Mouse (Mus musculus): ENCODE measurements around the gene Slc48a1.
A peak's percentile ranks its signal among the peaks of the same experiment; 100 is the strongest.

Slc48a1 gene

GRCm38 (mm10) chr15:97809206-97809605 is 30.9 kb downstream of the Slc48a1 start:
- no peak for DNase-seq

- DNase-seq, result peak; percentile 81
These were observed 31.6 kb downstream of the Slc48a1 start for GRCm38 (mm10) chr15:97809942-97810341.

- no peak for DNase-seq
These were observed 32.1 kb downstream of the Slc48a1 start for GRCm38 (mm10) chr15:97810399-97810798.

GRCm38 (mm10) chr15:97811307-97811706 is 33.0 kb downstream of the Slc48a1 start:
- DNase-seq, result no peak

- DNase-seq, result peak; percentile 91
These were observed 33.8 kb downstream of the Slc48a1 start for GRCm38 (mm10) chr15:97812126-97812525.

GRCm38 (mm10) chr15:97812875-97813274 is 34.6 kb downstream of the Slc48a1 start:
- no peak for DNase-seq

GRCm38 (mm10) chr15:97813452-97814204 is 35.3 kb downstream of the Slc48a1 start:
- DNase-seq, result peak; percentile 80

GRCm38 (mm10) chr15:97814703-97815102 is 36.4 kb downstream of the Slc48a1 start:
- DNase-seq, result no peak

- no peak for DNase-seq
These were observed 36.9 kb downstream of the Slc48a1 start for GRCm38 (mm10) chr15:97815254-97815653.

GRCm38 (mm10) chr15:97816199-97816994 is 38.1 kb downstream of the Slc48a1 start:
- DNase-seq, result no peak

- DNase-seq, result no peak
These were observed 41.6 kb downstream of the Slc48a1 start for GRCm38 (mm10) chr15:97819937-97820336.

- peak; percentile 67 for DNase-seq
These were observed 43.1 kb downstream of the Slc48a1 start for GRCm38 (mm10) chr15:97821321-97821982.

GRCm38 (mm10) chr15:97821983-97822363 is 43.7 kb downstream of the Slc48a1 start:
- no peak for DNase-seq

GRCm38 (mm10) chr15:97822545-97823228 is 44.4 kb downstream of the Slc48a1 start:
- DNase-seq, result no peak

- DNase-seq, result no peak
These were observed 45.2 kb downstream of the Slc48a1 start for GRCm38 (mm10) chr15:97823479-97823878.

GRCm38 (mm10) chr15:97824042-97824441 is 45.7 kb downstream of the Slc48a1 start:
- DNase-seq, result no peak

- peak; percentile 78 for DNase-seq
These were observed 47.0 kb downstream of the Slc48a1 start for GRCm38 (mm10) chr15:97825071-97825940.

- no peak for DNase-seq
These were observed 47.7 kb downstream of the Slc48a1 start for GRCm38 (mm10) chr15:97825941-97826587.

- no peak for DNase-seq
These were observed 48.4 kb downstream of the Slc48a1 start for GRCm38 (mm10) chr15:97826588-97827261.

GRCm38 (mm10) chr15:97827401-97827800 is 49.1 kb downstream of the Slc48a1 start:
- no peak for DNase-seq

Measured in kidney, adult 11 months (tissue).